Mouse (Mus musculus) testis, adult 10 weeks (tissue): ENCODE measurements around the gene Olfr1173. TPM values are rescaled to one million over a fixed set of nuclear protein-coding genes. Genes with fewer than 3 reads are reported as not detected.

Experiments
- polyA plus RNA-seq: library from polyadenylated mRNA; stranded (reverse); fragments of 350-450 nt; fragmentation: Illumina TruSeq; extraction: RNeasy Lipid Tissue Mini Kit (QIAGEN cat#74804); gene quantifications from one replicate; pipeline ENCODE4 v1.2.3, GENCODE M21; 2014; ENCODE audit warnings: low read depth, low replicate concordance

Olfr1173 gene
- not detected for polyA plus RNA-seq

GRCm38 (mm10) chr2:88279775-88280174, at the start of gene Olfr1173:
TSS of gene Olfr1173 (minus strand) at chr2:88279875.

GRCm38 (mm10) chr2:88327115-88327514, 47.4 kb upstream of the Olfr1173 start, which contains the start of gene Olfr1175-ps:
TSS of gene Olfr1175-ps (minus strand) at chr2:88327215.

GRCm38 (mm10) chr2:88315035-88315434, 35.4 kb upstream of the Olfr1173 start, which contains the start of gene Olfr1174-ps:
TSS of gene Olfr1174-ps (minus strand) at chr2:88315135.

GRCm38 (mm10) chr2:88228234-88228633, 51.4 kb downstream of the Olfr1173 start, which contains the start of gene Olfr1170:
TSS of gene Olfr1170 (minus strand) at chr2:88228334.

Other genes starting within 250 kb of the Olfr1173 start
- not detected for gene Olfr73, start 242.2 kb downstream of the Olfr1173 start, polyA plus RNA-seq
- not detected for gene Olfr1162, start 228.7 kb downstream of the Olfr1173 start, polyA plus RNA-seq
- not detected for gene Olfr1163, start 208.0 kb downstream of the Olfr1173 start, polyA plus RNA-seq
- gene Olfr1164, start 185.9 kb downstream of the Olfr1173 start, polyA plus RNA-seq: not detected
- gene Olfr1166, start 151.6 kb downstream of the Olfr1173 start, polyA plus RNA-seq: not detected
- gene Olfr1167, start 124.7 kb downstream of the Olfr1173 start, polyA plus RNA-seq: not detected
- not detected for gene Olfr1168, start 98.0 kb downstream of the Olfr1173 start, polyA plus RNA-seq
- gene Olfr1170, start 51.5 kb downstream of the Olfr1173 start, polyA plus RNA-seq: not detected
- gene Olfr1174-ps, start 35.3 kb upstream of the Olfr1173 start, polyA plus RNA-seq: not detected
- gene Olfr1175-ps, start 47.3 kb upstream of the Olfr1173 start, polyA plus RNA-seq: not detected
- not detected for gene Olfr1176, start 56.8 kb upstream of the Olfr1173 start, polyA plus RNA-seq
- not detected for gene Olfr1177-ps, start 66.6 kb upstream of the Olfr1173 start, polyA plus RNA-seq
- not detected for gene Olfr1178, start 107.2 kb upstream of the Olfr1173 start, polyA plus RNA-seq
- not detected for gene Olfr1179, start 126.6 kb upstream of the Olfr1173 start, polyA plus RNA-seq
- not detected for gene Olfr1180, start 139.3 kb upstream of the Olfr1173 start, polyA plus RNA-seq
- not detected for gene Olfr1181, start 146.3 kb upstream of the Olfr1173 start, polyA plus RNA-seq
- gene Gm13757, start 169.3 kb upstream of the Olfr1173 start, polyA plus RNA-seq: not detected
- 0.03 TPM for gene Olfr1183, start 175.0 kb upstream of the Olfr1173 start, polyA plus RNA-seq
- not detected for gene Olfr1184, start 203.7 kb upstream of the Olfr1173 start, polyA plus RNA-seq
- gene Olfr1185-ps1, start 213.4 kb upstream of the Olfr1173 start, polyA plus RNA-seq: not detected
- not detected for gene Olfr1186, start 238.7 kb upstream of the Olfr1173 start, polyA plus RNA-seq